Mouse (Mus musculus) embryonic facial prominence, embryonic 15.5 days (tissue): ENCODE measurements around the gene Kif11. TPM values are rescaled to one million over a fixed set of nuclear protein-coding genes. Genes with fewer than 3 reads are reported as not detected.

Experiments used
- ATAC-seq: fragments of 200-750 bp; cut with Nextera tagmentation; 2 replicates; pipeline ENCODE4 v1.8.0; 2017; ENCODE audit warnings: low read depth, moderate TSS enrichment; ENCODE audit not compliant: insufficient number of reproducible peaks, low FRiP score, low TSS enrichment
- H3K27ac ChIP-seq: fragments of 300-500 bp; sonication (generic); replicated peaks from 2 replicates; pipeline ENCODE4 v1.5.1; 2015; ENCODE audit warnings: mild to moderate bottlenecking, inconsistent platforms
- H3K27me3 ChIP-seq: fragments of 300-500 bp; sonication (generic); 2 replicates; pipeline ENCODE4 v1.6.1; 2015; ENCODE audit warnings: inconsistent platforms
- H3K36me3 ChIP-seq: fragments of 300-500 bp; sonication (generic); 2 replicates; pipeline ENCODE4 v1.6.1; 2015; ENCODE audit warnings: mild to moderate bottlenecking, inconsistent platforms
- H3K4me1 ChIP-seq: fragments of 300-500 bp; sonication (generic); 2 replicates; pipeline ENCODE4 v1.6.1; 2015; ENCODE audit warnings: inconsistent platforms
- H3K4me2 ChIP-seq: fragments of 300-500 bp; sonication (generic); replicated peaks from 2 replicates; pipeline ENCODE4 v1.6.1; 2015; ENCODE audit warnings: mild to moderate bottlenecking, inconsistent platforms
- H3K4me3 ChIP-seq: fragments of 300-500 bp; sonication (generic); replicated peaks from 2 replicates; pipeline ENCODE4 v1.5.1; 2015; ENCODE audit warnings: mild to moderate bottlenecking, inconsistent platforms
- H3K9ac ChIP-seq: fragments of 300-500 bp; sonication (generic); 2 replicates; pipeline ENCODE4 v1.6.1; 2015; ENCODE audit warnings: inconsistent platforms
- H3K9me3 ChIP-seq: fragments of 300-500 bp; sonication (generic); replicated peaks from 2 replicates; pipeline ENCODE4 v1.6.1; 2016; ENCODE audit warnings: inconsistent platforms
- WGBS: fragments of 180-500 bp; shearing (Covaris S2); methylation state at CpG from one replicate; pipeline ENCODE4 v1.1.7; 2015; 5-methylcytosine and 5-hydroxymethylcytosine counted together
- polyA plus RNA-seq: library from polyadenylated mRNA; unstranded; fragments of >200 nt; fragmentation: Nextera tagmentation; extraction: Ambion mirVana; gene quantifications from 2 replicates; pipeline ENCODE4 v1.2.1, GENCODE M21; 2015

Kif11 gene
- polyA plus RNA-seq, 1 experiment from 2014 or later, result 42.0 TPM

GRCm38 (mm10) chr19:37352756-37353155 is 23.4 kb upstream of the Kif11 start:
- no peak overlapping the region for H3K9ac ChIP-seq
- H3K27me3 ChIP-seq, result no peaks in the 10 kb centered on the region
- no peaks in the 10 kb centered on the region for H3K9me3 ChIP-seq
- peaks cover 7% of the 10 kb centered on the region; the same call in 1 of the 2 replicates for H3K36me3 ChIP-seq
- WGBS, result 80% methylated on average over 3 of the region's 3 CpGs
- H3K4me3 ChIP-seq, result no peak overlapping the region
- H3K27ac ChIP-seq, result no peak overlapping the region
- H3K4me2 ChIP-seq, result no peak overlapping the region
- H3K4me1 ChIP-seq, result no peaks in the 10 kb centered on the region
- ATAC-seq, result no peak

GRCm38 (mm10) chr19:37353331-37353730 is 22.9 kb upstream of the Kif11 start:
- H3K4me3 ChIP-seq, result no peak overlapping the region
- no peak overlapping the region for H3K27ac ChIP-seq
- H3K36me3 ChIP-seq, result peaks cover 7% of the 10 kb centered on the region; the same call in 1 of the 2 replicates
- 80% methylated on average over 6 of the region's 6 CpGs for WGBS
- H3K9me3 ChIP-seq, result no peaks in the 10 kb centered on the region
- no peak overlapping the region for H3K4me2 ChIP-seq
- no peak; the same call in 1 of the 2 replicates for ATAC-seq
- no peak overlapping the region for H3K9ac ChIP-seq
- no peaks in the 10 kb centered on the region for H3K27me3 ChIP-seq
- no peaks in the 10 kb centered on the region for H3K4me1 ChIP-seq

GRCm38 (mm10) chr19:37360044-37360443 is 16.2 kb upstream of the Kif11 start:
- H3K9ac ChIP-seq, result no peak overlapping the region
- no peaks in the 10 kb centered on the region for H3K9me3 ChIP-seq
- no peak overlapping the region for H3K4me3 ChIP-seq
- H3K27me3 ChIP-seq, result no peaks in the 10 kb centered on the region
- no peak overlapping the region for H3K4me2 ChIP-seq
- H3K27ac ChIP-seq, result no peak overlapping the region
- WGBS, result 62% methylated on average over 5 of the region's 5 CpGs
- no peaks in the 10 kb centered on the region for H3K36me3 ChIP-seq
- no peaks in the 10 kb centered on the region for H3K4me1 ChIP-seq
- no peak for ATAC-seq

GRCm38 (mm10) chr19:37362545-37362944 is 13.7 kb upstream of the Kif11 start:
- no peak overlapping the region for H3K27ac ChIP-seq
- no peaks in the 10 kb centered on the region for H3K9me3 ChIP-seq
- 36% methylated on average over 5 of the region's 5 CpGs for WGBS

GRCm38 (mm10) chr19:37363128-37363939 is 12.9 kb upstream of the Kif11 start:
- Histone ChIP-seq H3K9me3 (no peaks in the 10 kb centered on the region), H3K27ac (no peak overlapping the region), H3K4me3 (no peak overlapping the region), H3K9ac (no peak overlapping the region), H3K36me3 (no peaks in the 10 kb centered on the region), H3K4me2 (no peak overlapping the region), H3K4me1 (no peaks in the 10 kb centered on the region), H3K27me3 (no peaks in the 10 kb centered on the region)
- 81% methylated on average over 11 of the region's 11 CpGs for WGBS
- ATAC-seq, result no peak

More at GRCm38 (mm10) chr19:37362545-37362944, 13.7 kb upstream of the Kif11 start:
- Histone ChIP-seq H3K27me3 (no peaks in the 10 kb centered on the region), H3K36me3 (no peaks in the 10 kb centered on the region), H3K4me2 (no peak overlapping the region), H3K4me3 (no peak overlapping the region), H3K4me1 (no peaks in the 10 kb centered on the region), H3K9ac (no peak overlapping the region)
- ATAC-seq, result no peak

- Histone ChIP-seq H3K4me3 (no peak overlapping the region), H3K27ac (no peak overlapping the region), H3K9ac (no peak overlapping the region), H3K4me1 (no peaks in the 10 kb centered on the region), H3K27me3 (no peaks in the 10 kb centered on the region), H3K4me2 (no peak overlapping the region), H3K36me3 (no peaks in the 10 kb centered on the region), H3K9me3 (no peaks in the 10 kb centered on the region)
- no peak for ATAC-seq
- WGBS, result 83% methylated on average over 1 of the region's 1 CpGs
Observed at GRCm38 (mm10) chr19:37368990-37369389, 7.2 kb upstream of the Kif11 start.

GRCm38 (mm10) chr19:37369921-37370320 is 6.3 kb upstream of the Kif11 start:
- ATAC-seq, result no peak
- WGBS, result 87% methylated on average over 4 of the region's 4 CpGs
- Histone ChIP-seq H3K27me3 (no peaks in the 10 kb centered on the region), H3K4me3 (no peak overlapping the region), H3K36me3 (no peaks in the 10 kb centered on the region), H3K9me3 (no peaks in the 10 kb centered on the region), H3K4me2 (no peak overlapping the region), H3K27ac (no peak overlapping the region), H3K9ac (no peak overlapping the region), H3K4me1 (no peaks in the 10 kb centered on the region)

GRCm38 (mm10) chr19:37370356-37370755 is 5.8 kb upstream of the Kif11 start:
- 81% methylated on average over 5 of the region's 5 CpGs for WGBS

GRCm38 (mm10) chr19:37374941-37375754 is 1.1 kb upstream of the Kif11 start:
- H3K9ac ChIP-seq, result peak overlapping the region; percentile 85
- peak overlapping the region; percentile 92 for H3K4me3 ChIP-seq
- H3K27ac ChIP-seq, result peak overlapping the region; percentile 99
- no peaks in the 10 kb centered on the region for H3K27me3 ChIP-seq
- no peaks in the 10 kb centered on the region for H3K9me3 ChIP-seq
- H3K4me2 ChIP-seq, result peak overlapping the region; percentile 62
- H3K36me3 ChIP-seq, result no peaks in the 10 kb centered on the region
- ATAC-seq, result no peak
- peaks cover 14% of the 10 kb centered on the region; the same call in 1 of the 2 replicates for H3K4me1 ChIP-seq
- 21% methylated on average over 7 of the region's 7 CpGs for WGBS

More at GRCm38 (mm10) chr19:37370356-37370755, 5.8 kb upstream of the Kif11 start:
- H3K27me3 ChIP-seq, result no peaks in the 10 kb centered on the region
- no peak for ATAC-seq
- no peak overlapping the region for H3K9ac ChIP-seq
- H3K4me1 ChIP-seq, result 0 out of 2 replicates have a peak, but pooled peaks cover 3% of the 10 kb centered on the region
- no peak overlapping the region for H3K4me2 ChIP-seq
- H3K9me3 ChIP-seq, result no peaks in the 10 kb centered on the region
- H3K27ac ChIP-seq, result no peak overlapping the region
- no peaks in the 10 kb centered on the region for H3K36me3 ChIP-seq
- no peak overlapping the region for H3K4me3 ChIP-seq

GRCm38 (mm10) chr19:37376841-37377240 is 638 bp downstream of the Kif11 start:
- Histone ChIP-seq H3K9me3 (no peaks in the 10 kb centered on the region), H3K9ac (no peak overlapping the region; the same call in 1 of the 2 replicates), H3K4me1 (peaks cover 19% of the 10 kb centered on the region; the same call in 1 of the 2 replicates), H3K27ac (0 out of 2 replicates have a peak overlapping the region, but pooled peaks have one; percentile 39), H3K4me2 (peak overlapping the region; percentile 62), H3K36me3 (no peaks in the 10 kb centered on the region), H3K27me3 (no peaks in the 10 kb centered on the region), H3K4me3 (peak overlapping the region; percentile 92)
- WGBS, result under 1% methylated on average over 11 of the region's 11 CpGs
- no peak for ATAC-seq

GRCm38 (mm10) chr19:37377404-37377990 is 1.3 kb downstream of the Kif11 start:
- Histone ChIP-seq H3K4me2 (peak overlapping the region; percentile 62), H3K9ac (no peak overlapping the region), H3K4me1 (peaks cover 19% of the 10 kb centered on the region; the same call in 1 of the 2 replicates), H3K27me3 (no peaks in the 10 kb centered on the region), H3K4me3 (peak overlapping the region; percentile 92), H3K9me3 (no peaks in the 10 kb centered on the region), H3K27ac (no peak overlapping the region), H3K36me3 (no peaks in the 10 kb centered on the region)
- ATAC-seq, result no peak
- 14% methylated on average over 8 of the region's 8 CpGs for WGBS
